Mouse (Mus musculus) forebrain, embryonic 12.5 days (tissue): ENCODE results near the gene Tns3. TPM values are rescaled to one million over a fixed set of nuclear protein-coding genes. Genes with fewer than 3 reads are reported as not detected.

ENCODE experiments used
- ATAC-seq: fragments of 200-750 bp; cut with Nextera tagmentation; 2 replicates; pipeline ENCODE4 v1.8.0; 2017; ENCODE audit warnings: moderate TSS enrichment; ENCODE audit not compliant: low FRiP score
- H3K27ac ChIP-seq: fragments of 300-500 bp; sonication (generic); 2 replicates; pipeline ENCODE4 v1.5.1; 2016; ENCODE audit warnings: mild to moderate bottlenecking
- H3K27me3 ChIP-seq: fragments of 300-500 bp; sonication (generic); 2 replicates; pipeline ENCODE4 v1.6.1; 2016; ENCODE audit warnings: mild to moderate bottlenecking
- H3K36me3 ChIP-seq: fragments of 300-500 bp; sonication (generic); replicated peaks from 2 replicates; pipeline ENCODE4 v1.6.1; 2016; ENCODE audit warnings: mild to moderate bottlenecking
- H3K4me1 ChIP-seq: fragments of 300-500 bp; sonication (generic); 2 replicates; pipeline ENCODE4 v1.6.1; 2016
- H3K4me2 ChIP-seq: fragments of 300-500 bp; sonication (generic); 2 replicates; pipeline ENCODE4 v1.6.1; 2016; ENCODE audit warnings: mild to moderate bottlenecking, moderate library complexity
- H3K4me3 ChIP-seq: fragments of 300-500 bp; sonication (generic); replicated peaks from 2 replicates; pipeline ENCODE4 v1.5.1; 2016; ENCODE audit warnings: mild to moderate bottlenecking
- H3K9ac ChIP-seq: fragments of 300-500 bp; sonication (generic); 2 replicates; pipeline ENCODE4 v1.6.1; 2016; ENCODE audit warnings: mild to moderate bottlenecking
- H3K9me3 ChIP-seq: fragments of 300-500 bp; sonication (generic); 2 replicates; pipeline ENCODE4 v1.6.1; 2016
- WGBS: fragments of 180-500 bp; shearing (Covaris S2); methylation state at CpG from one replicate; pipeline ENCODE4 v1.1.7; 2016; 5-methylcytosine and 5-hydroxymethylcytosine counted together
- polyA plus RNA-seq: library from polyadenylated mRNA; unstranded; fragments of >200 nt; fragmentation: Nextera tagmentation; extraction: Ambion mirVana; gene quantifications from 2 replicates; pipeline ENCODE4 v1.2.1, GENCODE M21; 2016

Gene Tns3
- polyA plus RNA-seq, 1 experiment from 2014 or later = 11.4 TPM

- Histone ChIP-seq H3K27me3 (no peaks in the 10 kb centered on the region), H3K4me1 (no peaks in the 10 kb centered on the region; the same call in 1 of the 2 replicates), H3K36me3 (no peaks in the 10 kb centered on the region), H3K9me3 (no peaks in the 10 kb centered on the region), H3K27ac (no peak overlapping the region), H3K4me3 (no peak overlapping the region), H3K9ac (no peak overlapping the region), H3K4me2 (no peak overlapping the region)
- WGBS = 82% methylated on average over 10 of the region's 10 CpGs
- ATAC-seq = no peak
Measured at GRCm38 (mm10) chr11:8637469-8638447, 26.6 kb downstream of the Tns3 start.

- Histone ChIP-seq H3K9ac (no peak overlapping the region), H3K9me3 (no peaks in the 10 kb centered on the region), H3K27me3 (no peaks in the 10 kb centered on the region), H3K27ac (no peak overlapping the region), H3K36me3 (no peaks in the 10 kb centered on the region), H3K4me2 (no peak overlapping the region), H3K4me1 (peaks cover 2% of the 10 kb centered on the region; the same call in 1 of the 2 replicates), H3K4me3 (no peak overlapping the region)
- ATAC-seq = no peak
- 100% methylated on average over 1 of the region's 1 CpGs for WGBS
Measured at GRCm38 (mm10) chr11:8636680-8637079, 27.7 kb downstream of the Tns3 start.

- H3K4me2 ChIP-seq = no peak overlapping the region
- 90% methylated on average over 3 of the region's 3 CpGs for WGBS
Measured at GRCm38 (mm10) chr11:8635778-8636177, 28.6 kb downstream of the Tns3 start.

GRCm38 (mm10) chr11:8634728-8635410 lies 29.5 kb downstream of the Tns3 start:
- Histone ChIP-seq H3K4me3 (no peak overlapping the region), H3K4me2 (no peak overlapping the region), H3K4me1 (0 out of 2 replicates have a peak, but pooled peaks cover 2% of the 10 kb centered on the region), H3K9ac (no peak overlapping the region), H3K27me3 (no peaks in the 10 kb centered on the region), H3K27ac (no peak overlapping the region), H3K36me3 (no peaks in the 10 kb centered on the region), H3K9me3 (no peaks in the 10 kb centered on the region)
- WGBS = 87% methylated on average over 7 of the region's 7 CpGs
- no peak for ATAC-seq

More at GRCm38 (mm10) chr11:8635778-8636177, 28.6 kb downstream of the Tns3 start:
- Histone ChIP-seq H3K9me3 (no peaks in the 10 kb centered on the region), H3K9ac (no peak overlapping the region), H3K36me3 (no peaks in the 10 kb centered on the region), H3K4me1 (0 out of 2 replicates have a peak, but pooled peaks cover 2% of the 10 kb centered on the region), H3K4me3 (no peak overlapping the region), H3K27ac (no peak overlapping the region), H3K27me3 (no peaks in the 10 kb centered on the region)
- ATAC-seq = no peak

- Histone ChIP-seq H3K27me3 (no peaks in the 10 kb centered on the region), H3K27ac (no peak overlapping the region), H3K4me3 (no peak overlapping the region), H3K36me3 (no peaks in the 10 kb centered on the region), H3K9me3 (no peaks in the 10 kb centered on the region), H3K4me2 (no peak overlapping the region), H3K9ac (no peak overlapping the region), H3K4me1 (peaks cover 2% of the 10 kb centered on the region; the same call in 1 of the 2 replicates)
- ATAC-seq = no peak
- WGBS = 82% methylated on average over 5 of the region's 5 CpGs
Measured at GRCm38 (mm10) chr11:8632163-8632562, 32.2 kb downstream of the Tns3 start.

- no peak overlapping the region for H3K4me3 ChIP-seq
- no peak overlapping the region for H3K27ac ChIP-seq
- ATAC-seq = no peak
- H3K9me3 ChIP-seq = no peaks in the 10 kb centered on the region
- no peak overlapping the region for H3K9ac ChIP-seq
- 0 out of 2 replicates have a peak, but pooled peaks cover 5% of the 10 kb centered on the region for H3K27me3 ChIP-seq
- H3K36me3 ChIP-seq = no peaks in the 10 kb centered on the region
- H3K4me1 ChIP-seq = peaks cover 9% of the 10 kb centered on the region
- 87% methylated on average over 8 of the region's 8 CpGs for WGBS
- H3K4me2 ChIP-seq = no peak overlapping the region
Measured at GRCm38 (mm10) chr11:8629862-8630390, 34.4 kb downstream of the Tns3 start.

- 87% methylated on average over 5 of the region's 5 CpGs for whole genome bisulfite sequencing
- H3K27ac ChIP-seq = no peak overlapping the region
- H3K4me2 ChIP-seq = no peak overlapping the region
- H3K36me3 ChIP-seq = no peaks in the 10 kb centered on the region
- H3K4me3 ChIP-seq = no peak overlapping the region
- H3K27me3 ChIP-seq = 0 out of 2 replicates have a peak, but pooled peaks cover 5% of the 10 kb centered on the region
- no peaks in the 10 kb centered on the region for H3K9me3 ChIP-seq
- peaks cover 12% of the 10 kb centered on the region for H3K4me1 ChIP-seq
- ATAC-seq = no peak
- H3K9ac ChIP-seq = no peak overlapping the region
Measured at GRCm38 (mm10) chr11:8629326-8629725, 35.0 kb downstream of the Tns3 start.

- Histone ChIP-seq H3K9ac (no peak overlapping the region), H3K36me3 (no peaks in the 10 kb centered on the region), H3K27me3 (peaks cover 9% of the 10 kb centered on the region; the same call in 1 of the 2 replicates), H3K4me3 (no peak overlapping the region), H3K9me3 (no peaks in the 10 kb centered on the region), H3K4me1 (peaks cover 17% of the 10 kb centered on the region), H3K27ac (no peak overlapping the region), H3K4me2 (no peak overlapping the region)
- WGBS = 86% methylated on average over 10 of the region's 10 CpGs
- ATAC-seq = no peak
Measured at GRCm38 (mm10) chr11:8628846-8629253, 35.5 kb downstream of the Tns3 start.

GRCm38 (mm10) chr11:8627156-8627555 lies 37.2 kb downstream of the Tns3 start:
- 89% methylated on average over 6 of the region's 6 CpGs for WGBS
- Histone ChIP-seq H3K4me3 (no peak overlapping the region), H3K36me3 (no peaks in the 10 kb centered on the region), H3K27me3 (peaks cover 16% of the 10 kb centered on the region; the same call in 1 of the 2 replicates), H3K9ac (no peak overlapping the region), H3K4me1 (peaks cover 19% of the 10 kb centered on the region), H3K4me2 (no peak overlapping the region), H3K27ac (no peak overlapping the region), H3K9me3 (no peaks in the 10 kb centered on the region)
- no peak for ATAC-seq

GRCm38 (mm10) chr11:8626715-8627114 lies 37.6 kb downstream of the Tns3 start:
- Histone ChIP-seq H3K27ac (no peak overlapping the region), H3K4me3 (no peak overlapping the region), H3K36me3 (no peaks in the 10 kb centered on the region), H3K4me1 (peaks cover 18% of the 10 kb centered on the region), H3K9me3 (no peaks in the 10 kb centered on the region), H3K9ac (no peak overlapping the region), H3K4me2 (no peak overlapping the region), H3K27me3 (peaks cover 16% of the 10 kb centered on the region; the same call in 1 of the 2 replicates)
- ATAC-seq = no peak
- 91% methylated on average over 6 of the region's 6 CpGs for WGBS

- Histone ChIP-seq H3K9ac (no peak overlapping the region), H3K27ac (0 out of 2 replicates have a peak overlapping the region, but pooled peaks have one; percentile 26), H3K4me1 (peaks cover 20% of the 10 kb centered on the region), H3K4me2 (no peak overlapping the region), H3K9me3 (no peaks in the 10 kb centered on the region), H3K27me3 (peaks cover 16% of the 10 kb centered on the region; the same call in 1 of the 2 replicates), H3K36me3 (no peaks in the 10 kb centered on the region), H3K4me3 (no peak overlapping the region)
- no peak for ATAC-seq
- WGBS = 76% methylated on average over 10 of the region's 10 CpGs
Measured at GRCm38 (mm10) chr11:8625915-8626604, 38.3 kb downstream of the Tns3 start.
